Mouse (Mus musculus) spleen, adult 2 months (tissue): Measurements from ENCODE around the gene Trcg1. TPM values are rescaled to one million over a fixed set of nuclear protein-coding genes. Genes with fewer than 3 reads are reported as not detected.
"Not testable (repeated sequence)": the region's sequence is repeated elsewhere in the genome, so short reads cannot be mapped to it uniquely, and the experiment has no call there.

Source experiments
- DNase-seq, 2 experiments: peaks; one replicate each; pipeline versions ENCODE4 v3.0.0 to v3.0.0-alpha.2; 2012 to 2021; ENCODE audit warnings: low spot score in 2 of 2, low read depth in 1 of 2
- H3K27ac ChIP-seq: fragments of 200-500 bp; 2 replicates; pipeline ENCODE4 v1.5.1; 2012; ENCODE audit warnings: low read length, inconsistent platforms; ENCODE audit not compliant: insufficient read depth
- H3K27me3 ChIP-seq: fragments of 200-500 bp; 2 replicates; pipeline ENCODE4 v1.6.1; 2012; ENCODE audit warnings: mild to moderate bottlenecking, moderate library complexity, low read length, inconsistent platforms; ENCODE audit not compliant: control insufficient read depth, insufficient read depth
- H3K36me3 ChIP-seq: fragments of 200-500 bp; 2 replicates; pipeline ENCODE4 v1.6.1; 2012; ENCODE audit warnings: mild to moderate bottlenecking, low read length, inconsistent platforms; ENCODE audit not compliant: control insufficient read depth, insufficient read depth
- H3K4me1 ChIP-seq: fragments of 200-500 bp; 2 replicates; pipeline ENCODE4 v1.6.1; 2011; ENCODE audit warnings: inconsistent platforms; ENCODE audit not compliant: control insufficient read depth, insufficient read depth, insufficient read length
- H3K4me3 ChIP-seq: fragments of 200-500 bp; 2 replicates; pipeline ENCODE4 v1.5.1; 2011; ENCODE audit warnings: mild to moderate bottlenecking, inconsistent platforms; ENCODE audit not compliant: insufficient read depth, insufficient read length; ENCODE audit errors: extremely low read depth
- CTCF ChIP-seq: fragments of 200-500 bp; IDR thresholded peaks from 2 replicates; pipeline ENCODE4 v1.5.1; 2011; ENCODE audit warnings: mild to moderate bottlenecking, inconsistent platforms; ENCODE audit not compliant: insufficient read depth, insufficient read length, insufficient replicate concordance; ENCODE audit errors: extremely low read depth
- POLR2A ChIP-seq: fragments of 200-500 bp; IDR thresholded peaks from 2 replicates; pipeline ENCODE4 v1.6.1; 2011; ENCODE audit warnings: low read depth, low read length, inconsistent platforms
- WGBS: fragments of 180-500 bp; shearing (Covaris S2); methylation state at CpG from one replicate; pipeline ENCODE4 v1.1.7; 2018; 5-methylcytosine and 5-hydroxymethylcytosine counted together
- polyA plus RNA-seq: library from polyadenylated mRNA; depleted of rRNA; stranded (reverse); fragments of >200 nt; gene quantifications from 2 replicates; pipeline ENCODE4 v1.2.3, GENCODE M21; 2012; rRNA removed

Trcg1 gene
- not detected in 2 replicates for polyA plus RNA-seq

- Histone ChIP-seq H3K4me3 (no peak within 1 kb of the TSS), H3K36me3 (no peaks in the 10 kb centered on the region), H3K27ac (no peak within 1 kb of the TSS), H3K4me1 (no peaks in the 10 kb centered on the region), H3K27me3 (no peaks in the 10 kb centered on the region)
- TF ChIP-seq POLR2A (no peak), CTCF (no peak)
- WGBS = 88% methylated on average over 2 of the region's 2 CpGs
- DNase-seq = no peak
Observed at GRCm38 (mm10) chr9:57236256-57236655, at the start of gene Trcg1. Trcg1 (plus strand) TSS chr9:57236556.

- DNase-seq = no peak
- 57% methylated on average over 3 of the region's 3 CpGs for WGBS
- H3K27ac ChIP-seq = no peak overlapping the region
- TF ChIP-seq POLR2A (no peak), CTCF (no peak)
- no peaks in the 10 kb centered on the region for H3K4me1 ChIP-seq
- no peaks in the 10 kb centered on the region for H3K36me3 ChIP-seq
- no peak overlapping the region for H3K4me3 ChIP-seq
- no peaks in the 10 kb centered on the region for H3K27me3 ChIP-seq
Observed at GRCm38 (mm10) chr9:57196708-57197107, 39.6 kb upstream of the Trcg1 start.

DNA sequence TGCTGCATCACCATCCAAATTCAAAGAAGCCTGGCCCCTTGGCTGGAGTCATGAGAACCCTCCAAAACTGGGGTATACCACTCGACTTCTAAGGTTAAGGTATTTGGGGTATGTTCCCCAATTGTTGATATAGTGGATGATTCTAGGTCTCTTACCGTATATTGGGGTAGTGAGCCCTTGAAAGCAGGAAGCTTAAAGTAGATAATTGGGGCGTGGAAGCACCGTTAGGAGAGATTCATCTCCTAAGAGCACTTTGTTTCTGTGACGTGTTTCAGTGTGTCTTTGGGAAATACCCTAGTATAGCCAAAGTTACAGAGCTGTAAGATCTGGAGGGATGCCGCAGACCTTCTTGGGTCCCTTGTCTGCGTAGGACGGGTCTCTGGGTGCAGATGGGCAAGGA, 38.9 kb upstream of the Trcg1 start:
- Histone ChIP-seq H3K27ac (no peak overlapping the region), H3K4me3 (no peak overlapping the region), H3K36me3 (no peaks in the 10 kb centered on the region), H3K27me3 (no peaks in the 10 kb centered on the region), H3K4me1 (no peaks in the 10 kb centered on the region)
- DNase-seq = no peak
- no peak for TF ChIP-seq POLR2A
- TF ChIP-seq CTCF = no peak
- 76% methylated on average over 8 of the region's 8 CpGs for WGBS

DNA sequence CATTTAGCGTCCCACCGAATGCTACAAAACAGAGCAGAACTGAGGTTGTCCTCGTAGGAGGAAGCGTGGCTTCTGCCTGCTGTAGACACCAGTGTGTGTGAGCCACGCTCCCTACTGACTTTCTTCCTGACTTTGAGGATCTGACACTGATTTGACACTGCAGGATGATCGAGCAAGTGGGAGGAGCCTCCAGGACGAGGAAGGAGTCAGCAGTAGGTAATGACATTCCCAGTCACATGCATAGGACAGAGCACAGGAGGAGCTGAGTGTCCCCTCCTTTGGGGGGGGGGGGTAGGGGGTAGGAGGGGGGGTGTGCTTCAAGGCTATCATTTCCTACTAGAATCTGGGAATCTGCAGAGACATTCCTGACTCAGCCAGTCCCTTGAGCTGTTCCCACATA, 33.4 kb upstream of the Trcg1 start:
- DNase-seq = no peak
- 54% methylated on average over 7 of the region's 7 CpGs for WGBS
- H3K27ac ChIP-seq = no peak overlapping the region
- no peaks in the 10 kb centered on the region for H3K27me3 ChIP-seq
- no peaks in the 10 kb centered on the region for H3K4me1 ChIP-seq
- no peak for TF ChIP-seq POLR2A
- no peak for TF ChIP-seq CTCF
- no peak overlapping the region for H3K4me3 ChIP-seq
- no peaks in the 10 kb centered on the region for H3K36me3 ChIP-seq

- not testable (repeated sequence) for H3K36me3 ChIP-seq, H3K4me3 ChIP-seq, H3K4me1 ChIP-seq, H3K27ac ChIP-seq, H3K27me3 ChIP-seq, DNase-seq
- WGBS = 70% methylated on average over 13 of the region's 13 CpGs
Observed at GRCm38 (mm10) chr9:57203571-57203970, 32.8 kb upstream of the Trcg1 start.

DNA sequence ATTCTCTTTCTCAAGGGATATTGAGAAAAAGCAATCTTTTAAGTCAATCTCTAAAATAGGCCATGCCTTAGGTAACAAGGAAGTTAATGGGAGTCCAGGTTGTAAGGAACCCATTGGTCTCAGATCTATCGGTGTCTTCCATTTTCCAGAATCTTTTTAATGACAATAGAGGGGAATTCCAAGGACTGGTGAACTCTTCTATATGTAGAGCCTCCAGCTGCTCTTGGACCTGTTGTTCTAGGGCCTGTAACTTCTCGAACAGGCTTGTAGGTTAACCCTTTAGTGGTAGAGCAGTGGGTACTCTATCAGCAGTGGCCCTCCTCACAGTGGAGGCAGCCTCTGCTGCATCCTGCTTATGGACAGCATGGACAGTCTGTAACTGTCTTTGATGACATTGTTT, 29.5 kb upstream of the Trcg1 start:
- Histone ChIP-seq H3K27me3 (no peaks in the 10 kb centered on the region), H3K36me3 (no peaks in the 10 kb centered on the region), H3K27ac (no peak overlapping the region), H3K4me1 (no peaks in the 10 kb centered on the region), H3K4me3 (no peak overlapping the region)
- no peak for TF ChIP-seq POLR2A
- TF ChIP-seq CTCF = no peak
- 79% methylated on average over 2 of the region's 2 CpGs for WGBS
- no peak for DNase-seq

DNA sequence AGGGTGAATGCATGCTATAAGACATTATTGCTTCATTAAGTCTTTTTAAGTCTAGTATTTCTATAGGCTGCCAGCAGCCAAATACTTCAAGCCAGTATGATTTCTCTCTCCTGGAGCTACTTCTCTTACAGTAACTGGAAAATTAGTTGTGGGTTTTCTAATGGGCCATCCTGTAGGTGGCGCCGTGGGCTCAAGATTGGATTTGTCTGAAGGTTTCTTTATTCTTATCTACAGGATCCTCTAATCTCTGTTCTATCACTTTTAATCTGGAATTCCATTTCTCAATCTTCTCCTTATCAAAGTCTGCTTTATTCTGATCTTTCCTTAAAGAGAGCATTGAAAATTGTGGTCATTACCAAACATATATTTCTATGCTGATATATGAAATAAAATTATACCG, 27.0 kb upstream of the Trcg1 start:
- 0 out of 2 replicates have a peak, but pooled peaks have one; percentile 11 for TF ChIP-seq CTCF
- TF ChIP-seq POLR2A = no peak
- H3K27ac ChIP-seq = no peak overlapping the region
- DNase-seq = peak; percentile 22 to 24
- no peaks in the 10 kb centered on the region for H3K36me3 ChIP-seq
- H3K27me3 ChIP-seq = no peaks in the 10 kb centered on the region
- no peaks in the 10 kb centered on the region for H3K4me1 ChIP-seq
- WGBS = 33% methylated on average over 3 of the region's 3 CpGs
- H3K4me3 ChIP-seq = no peak overlapping the region
